Comparison of ENCODE assay signal across 14 mouse cellular contexts in genomic region chr7:28814306-28815034, GRCm38 (mm10). TPM values are rescaled to one million over a fixed set of nuclear protein-coding genes. Genes with fewer than 3 reads are reported as not detected.
DNase-seq lines count a peak whose midpoint lies in the region; ATAC-seq lines count a peak whose summit lies in the region.
"Had no signal": no experiment of that assay in that cellular context is flagged by ENCODE, and none has a peak within 500 bp of the region (broad histone marks: within the 10 kb centered on the region; RNA-seq: fewer than 3 reads in every experiment).

No protein-coding gene starts in this region.

- H3K27me3 ChIP-seq in hindbrain, embryonic 10.5 days (ENCODE audit: insufficient read depth, poor library complexity, severe bottlenecking): no peaks in the 10 kb centered on the region
- no peaks in the 10 kb centered on the region for H3K27me3 ChIP-seq in hindbrain, embryonic 16.5 days (replicated peaks; ENCODE audit: control insufficient read depth, insufficient read depth, low read length)
- H3K27me3 ChIP-seq in midbrain, embryonic 11.5 days (ENCODE audit: control insufficient read depth, insufficient read depth, low read length): no peaks in the 10 kb centered on the region
- H3K27me3 ChIP-seq in midbrain, embryonic 16.5 days (ENCODE audit: control insufficient read depth, insufficient read depth, low read depth, low read length): no peaks in the 10 kb centered on the region
- no peaks in the 10 kb centered on the region for H3K27me3 ChIP-seq in embryonic facial prominence, embryonic 10.5 days (replicated peaks; ENCODE audit: low read depth, poor library complexity, severe bottlenecking)
- H3K27me3 ChIP-seq: forebrain, embryonic 15.5 days had no signal

- H3K9me3 ChIP-seq in hindbrain, embryonic 10.5 days: no peaks in the 10 kb centered on the region
- no peaks in the 10 kb centered on the region for H3K9me3 ChIP-seq in hindbrain, embryonic 16.5 days (ENCODE audit: control insufficient read depth, low read length)
- H3K9me3 ChIP-seq in midbrain, embryonic 11.5 days (ENCODE audit: control insufficient read depth, low read length): no peaks in the 10 kb centered on the region
- no peaks in the 10 kb centered on the region for H3K9me3 ChIP-seq in midbrain, embryonic 16.5 days (replicated peaks; ENCODE audit: control insufficient read depth, low read length, poor library complexity, severe bottlenecking)
- H3K9me3 ChIP-seq in embryonic facial prominence, embryonic 10.5 days: no peaks in the 10 kb centered on the region
- H3K9me3 ChIP-seq: forebrain, embryonic 15.5 days had no signal

- 91% methylated on average over 5 of the region's 5 CpGs for whole genome bisulfite sequencing in hindbrain, embryonic 10.5 days
- WGBS in hindbrain, embryonic 16.5 days: 92% methylated on average over 5 of the region's 5 CpGs
- 90% methylated on average over 5 of the region's 5 CpGs for WGBS in midbrain, embryonic 11.5 days
- 89% methylated on average over 5 of the region's 5 CpGs for WGBS in midbrain, embryonic 16.5 days
- WGBS in embryonic facial prominence, embryonic 10.5 days: 91% methylated on average over 5 of the region's 5 CpGs

- H3K4me2 ChIP-seq in hindbrain, embryonic 16.5 days (ENCODE audit: low read length): no peak overlapping the region
- H3K4me2 ChIP-seq in midbrain, embryonic 11.5 days: no peak overlapping the region
- H3K4me2 ChIP-seq in midbrain, embryonic 16.5 days (ENCODE audit: low read length): no peak overlapping the region
- H3K4me2 ChIP-seq: forebrain, embryonic 15.5 days had no signal

- DNase-seq in hindbrain, embryonic 10.5 days (ENCODE audit: low spot score): no peak
- peak; percentile 84 for DNase-seq in midbrain, embryonic 11.5 days (ENCODE audit: low spot score, missing footprints)
- DNase-seq in embryonic facial prominence, embryonic 10.5 days (ENCODE audit: low spot score): no peak
- no peak for DNase-seq in retina, embryonic 14.5 days (ENCODE audit: low spot score)
- no peak for DNase-seq in urinary bladder, postnatal 4 days (ENCODE audit: low spot score in 2 of 2)
- DNase-seq: cerebellum, adult 2 months; kidney, postnatal 25 days; layer of hippocampus, postnatal 36 days; lung, adult 2 months; lung, postnatal 4 days; midbrain, embryonic 14.5 days had no signal

- no peak for ATAC-seq in hindbrain, embryonic 16.5 days
- ATAC-seq in midbrain, embryonic 11.5 days (ENCODE audit: low FRiP score): no peak
- ATAC-seq in midbrain, embryonic 16.5 days: no peak
- ATAC-seq: forebrain, embryonic 15.5 days had no signal

- H3K9ac ChIP-seq in hindbrain, embryonic 16.5 days (ENCODE audit: low read depth, low read length): no peak overlapping the region
- no peak overlapping the region for H3K9ac ChIP-seq in midbrain, embryonic 11.5 days (ENCODE audit: low read length)
- no peak overlapping the region for H3K9ac ChIP-seq in midbrain, embryonic 16.5 days (ENCODE audit: low read depth, low read length)
- H3K9ac ChIP-seq: forebrain, embryonic 15.5 days had no signal

- H3K4me1 ChIP-seq in hindbrain, embryonic 10.5 days (replicated peaks): peaks cover 79% of the 10 kb centered on the region
- H3K4me1 ChIP-seq in hindbrain, embryonic 16.5 days (ENCODE audit: control insufficient read depth, insufficient read depth, low read depth, low read length): peaks cover 19% of the 10 kb centered on the region
- peaks cover 31% of the 10 kb centered on the region for H3K4me1 ChIP-seq in midbrain, embryonic 11.5 days (ENCODE audit: control insufficient read depth, insufficient read depth, low read length)
- H3K4me1 ChIP-seq in midbrain, embryonic 16.5 days (ENCODE audit: control insufficient read depth, insufficient read depth, low read length): peaks cover 20% of the 10 kb centered on the region
- H3K4me1 ChIP-seq in embryonic facial prominence, embryonic 10.5 days: peaks cover 71% of the 10 kb centered on the region

- H3K4me3 ChIP-seq in hindbrain, embryonic 10.5 days: peak overlapping the region; percentile 87; the same call in 1 of the 2 replicates
- no peak overlapping the region for H3K4me3 ChIP-seq in hindbrain, embryonic 16.5 days (ENCODE audit: low read length)
- no peak overlapping the region for H3K4me3 ChIP-seq in midbrain, embryonic 11.5 days (ENCODE audit: low read depth, low read length)
- H3K4me3 ChIP-seq in midbrain, embryonic 16.5 days (ENCODE audit: low read depth, low read length): no peak overlapping the region
- 0 out of 2 replicates have a peak overlapping the region, but pooled peaks have one; percentile 93 for H3K4me3 ChIP-seq in embryonic facial prominence, embryonic 10.5 days
- H3K4me3 ChIP-seq: forebrain, embryonic 15.5 days had no signal

- peaks cover 79% of the 10 kb centered on the region for H3K36me3 ChIP-seq in hindbrain, embryonic 10.5 days
- peaks cover 54% of the 10 kb centered on the region for H3K36me3 ChIP-seq in hindbrain, embryonic 16.5 days (ENCODE audit: control insufficient read depth, insufficient read depth, low read length)
- peaks cover 53% of the 10 kb centered on the region for H3K36me3 ChIP-seq in midbrain, embryonic 11.5 days (ENCODE audit: control insufficient read depth, insufficient read depth, low read length)
- peaks cover 55% of the 10 kb centered on the region for H3K36me3 ChIP-seq in midbrain, embryonic 16.5 days (ENCODE audit: control insufficient read depth, insufficient read depth, low read length)
- peaks cover 78% of the 10 kb centered on the region for H3K36me3 ChIP-seq in embryonic facial prominence, embryonic 10.5 days (replicated peaks)

- H3K27ac ChIP-seq in hindbrain, embryonic 10.5 days: no peak overlapping the region
- no peak overlapping the region for H3K27ac ChIP-seq in hindbrain, embryonic 16.5 days (ENCODE audit: low read depth, low read length)
- H3K27ac ChIP-seq in midbrain, embryonic 11.5 days (ENCODE audit: low read depth, low read length): no peak overlapping the region
- no peak overlapping the region for H3K27ac ChIP-seq in midbrain, embryonic 16.5 days (ENCODE audit: low read length)
- H3K27ac ChIP-seq in embryonic facial prominence, embryonic 10.5 days (replicated peaks): no peak overlapping the region
- H3K27ac ChIP-seq: forebrain, embryonic 15.5 days had no signal

RNA-seq across cellular contexts. Expression of gene Hnrnpl, which starts 6.1 kb away (rescaled TPM):
- 312 TPM in 2 replicates for polyA plus RNA-seq in hindbrain, embryonic 10.5 days (2016; fragmentation: Nextera tagmentation; extraction: Ambion mirVana)
- polyA plus RNA-seq in hindbrain, embryonic 16.5 days (2015; fragmentation: Nextera tagmentation; extraction: Ambion mirVana): 117 and 127 TPM in 2 replicates
- polyA plus RNA-seq in midbrain, embryonic 11.5 days (2014; fragmentation: Nextera tagmentation; extraction: Ambion mirVana): 331 and 342 TPM in 2 replicates
- polyA plus RNA-seq in midbrain, embryonic 16.5 days (2015; fragmentation: Nextera tagmentation; extraction: Ambion mirVana): 134 and 152 TPM in 2 replicates
- 325 and 346 TPM in 2 replicates for polyA plus RNA-seq in embryonic facial prominence, embryonic 10.5 days (2016; fragmentation: Nextera tagmentation; extraction: Ambion mirVana)

RNA-seq across cellular contexts. Expression of gene Ech1, which starts 10.5 kb away (rescaled TPM):
- polyA plus RNA-seq in hindbrain, embryonic 10.5 days (2016; fragmentation: Nextera tagmentation; extraction: Ambion mirVana): 87.9 and 93.3 TPM in 2 replicates
- polyA plus RNA-seq in hindbrain, embryonic 16.5 days (2015; fragmentation: Nextera tagmentation; extraction: Ambion mirVana): 115 and 117 TPM in 2 replicates
- polyA plus RNA-seq in midbrain, embryonic 11.5 days (2014; fragmentation: Nextera tagmentation; extraction: Ambion mirVana): 80.5 and 81.7 TPM in 2 replicates
- 86.6 and 96.4 TPM in 2 replicates for polyA plus RNA-seq in midbrain, embryonic 16.5 days (2015; fragmentation: Nextera tagmentation; extraction: Ambion mirVana)
- polyA plus RNA-seq in embryonic facial prominence, embryonic 10.5 days (2016; fragmentation: Nextera tagmentation; extraction: Ambion mirVana): 75.8 and 81.7 TPM in 2 replicates

RNA-seq across cellular contexts. Expression of gene Lgals4, which starts 19.2 kb away (rescaled TPM):
- polyA plus RNA-seq in hindbrain, embryonic 10.5 days (2016; fragmentation: Nextera tagmentation; extraction: Ambion mirVana): 3.9 and 4.0 TPM in 2 replicates
- 5.3 and 6.1 TPM in 2 replicates for polyA plus RNA-seq in hindbrain, embryonic 16.5 days (2015; fragmentation: Nextera tagmentation; extraction: Ambion mirVana)
- 1.3 and 1.7 TPM in 2 replicates for polyA plus RNA-seq in midbrain, embryonic 11.5 days (2014; fragmentation: Nextera tagmentation; extraction: Ambion mirVana)
- polyA plus RNA-seq in midbrain, embryonic 16.5 days (2015; fragmentation: Nextera tagmentation; extraction: Ambion mirVana): 5.7 and 5.9 TPM in 2 replicates
- polyA plus RNA-seq in embryonic facial prominence, embryonic 10.5 days (2016; fragmentation: Nextera tagmentation; extraction: Ambion mirVana): 4.4 and 4.9 TPM in 2 replicates

RNA-seq across cellular contexts. Expression of gene Rinl, which starts 25.7 kb away (rescaled TPM):
- 4.0 TPM in 2 replicates for polyA plus RNA-seq in hindbrain, embryonic 10.5 days (2016; fragmentation: Nextera tagmentation; extraction: Ambion mirVana)
- 2.8 and 2.9 TPM in 2 replicates for polyA plus RNA-seq in hindbrain, embryonic 16.5 days (2015; fragmentation: Nextera tagmentation; extraction: Ambion mirVana)
- 1.9 and 2.5 TPM in 2 replicates for polyA plus RNA-seq in midbrain, embryonic 11.5 days (2014; fragmentation: Nextera tagmentation; extraction: Ambion mirVana)
- polyA plus RNA-seq in midbrain, embryonic 16.5 days (2015; fragmentation: Nextera tagmentation; extraction: Ambion mirVana): 2.2 and 2.9 TPM in 2 replicates
- polyA plus RNA-seq in embryonic facial prominence, embryonic 10.5 days (2016; fragmentation: Nextera tagmentation; extraction: Ambion mirVana): 2.2 and 2.8 TPM in 2 replicates

RNA-seq across cellular contexts. Expression of gene Nfkbib, which starts 47.2 kb away (rescaled TPM):
- 56.0 and 61.1 TPM in 2 replicates for polyA plus RNA-seq in hindbrain, embryonic 10.5 days (2016; fragmentation: Nextera tagmentation; extraction: Ambion mirVana)
- 70.2 and 72.2 TPM in 2 replicates for polyA plus RNA-seq in hindbrain, embryonic 16.5 days (2015; fragmentation: Nextera tagmentation; extraction: Ambion mirVana)
- 39.0 and 43.9 TPM in 2 replicates for polyA plus RNA-seq in midbrain, embryonic 11.5 days (2014; fragmentation: Nextera tagmentation; extraction: Ambion mirVana)
- polyA plus RNA-seq in midbrain, embryonic 16.5 days (2015; fragmentation: Nextera tagmentation; extraction: Ambion mirVana): 52.0 and 64.7 TPM in 2 replicates
- polyA plus RNA-seq in embryonic facial prominence, embryonic 10.5 days (2016; fragmentation: Nextera tagmentation; extraction: Ambion mirVana): 55.1 and 55.5 TPM in 2 replicates

Comparison
In these comparisons a context has a peak if more than half of its experiments do, and no peak if none do; other contexts are left out.
1. H3K4me3 ChIP-seq: peak in hindbrain, embryonic 10.5 days (single experiment) and embryonic facial prominence, embryonic 10.5 days (single experiment); none in hindbrain, embryonic 16.5 days (single experiment), midbrain, embryonic 11.5 days (single experiment) and midbrain, embryonic 16.5 days (single experiment).